Mouse (Mus musculus) MEL (cell line): ENCODE measurements around the gene Cirbp.

ENCODE experiments used
- CHD1 ChIP-seq: IDR thresholded peaks from 2 replicates; pipeline ENCODE4 v1.6.1; 2012; ENCODE audit warnings: low read depth, mild to moderate bottlenecking, inconsistent platforms, low read length, improper control_type of control experiment
- CHD2 ChIP-seq: IDR thresholded peaks from 2 replicates; pipeline ENCODE4 v1.6.1; 2011; ENCODE audit warnings: low read length, improper control_type of control experiment
- CTCF ChIP-seq, 3 experiments: IDR thresholded peaks in 2 of 3; conservative IDR thresholded peaks in 1 of 3; 2 replicates each; pipeline ENCODE4 v1.5.1; 2011 to 2012; ENCODE audit warnings: low read length in 3 of 3, low read depth in 2 of 3, mild to moderate bottlenecking in 2 of 3, improper control_type of control experiment in 1 of 3, inconsistent platforms in 1 of 3, mixed read lengths in 1 of 3, moderate library complexity in 1 of 3; ENCODE audit not compliant: control insufficient read depth in 1 of 3, insufficient read depth in 1 of 3, poor library complexity in 1 of 3, severe bottlenecking in 1 of 3
- EP300 ChIP-seq, 2 experiments: IDR thresholded peaks; 2 replicates each; pipeline ENCODE4 v1.6.1; 2011; ENCODE audit warnings: improper control_type of control experiment in 2 of 2, low read length in 2 of 2, low read depth in 1 of 2, mild to moderate bottlenecking in 1 of 2
- GABPA ChIP-seq: IDR thresholded peaks from 2 replicates; pipeline ENCODE4 v1.6.1; 2012; ENCODE audit warnings: low read depth, mild to moderate bottlenecking, inconsistent platforms, low read length, improper control_type of control experiment, moderate library complexity
- MYB ChIP-seq: IDR thresholded peaks from 2 replicates; pipeline ENCODE4 v1.6.1; 2011; ENCODE audit warnings: mild to moderate bottlenecking, low read depth, low read length, improper control_type of control experiment
- NRF1 ChIP-seq: IDR thresholded peaks from 2 replicates; pipeline ENCODE4 v1.6.1; 2014; ENCODE audit warnings: low read depth, mild to moderate bottlenecking, inconsistent platforms, low read length, improper control_type of control experiment, moderate library complexity; ENCODE audit not compliant: poor library complexity, insufficient read depth, severe bottlenecking
- POLR2A ChIP-seq, 2 experiments: IDR thresholded peaks; 2 replicates each; pipeline ENCODE4 v1.6.1; 2011 to 2012; ENCODE audit warnings: low read length in 2 of 2, mild to moderate bottlenecking in 2 of 2, control low read depth in 1 of 2, improper control_type of control experiment in 1 of 2, low read depth in 1 of 2, moderate library complexity in 1 of 2; ENCODE audit not compliant: control insufficient read depth in 1 of 2, insufficient read depth in 1 of 2, poor library complexity in 1 of 2
- POLR2AphosphoS2 ChIP-seq: IDR thresholded peaks from 2 replicates; pipeline ENCODE4 v1.6.1; 2011; ENCODE audit warnings: low read length, improper control_type of control experiment
- TAL1 ChIP-seq: IDR thresholded peaks from 2 replicates; pipeline ENCODE4 v1.6.1; 2012; ENCODE audit warnings: mild to moderate bottlenecking, inconsistent platforms, low read length, moderate library complexity, mixed read lengths
- TCF12 ChIP-seq: IDR thresholded peaks from 2 replicates; pipeline ENCODE4 v1.6.1; 2014; ENCODE audit warnings: low read depth, mild to moderate bottlenecking, inconsistent platforms, low read length, improper control_type of control experiment, moderate library complexity
- USF2 ChIP-seq, 2 experiments: IDR thresholded peaks; 2 replicates each; pipeline ENCODE4 v1.6.1; 2011 to 2012; ENCODE audit warnings: improper control_type of control experiment in 2 of 2, low read length in 2 of 2, borderline replicate concordance in 1 of 2, inconsistent platforms in 1 of 2, low read depth in 1 of 2, mild to moderate bottlenecking in 1 of 2; ENCODE audit not compliant: insufficient read depth in 1 of 2
- ZNF384 ChIP-seq: IDR thresholded peaks from 2 replicates; pipeline ENCODE4 v1.6.1; 2012; ENCODE audit warnings: low read depth, mild to moderate bottlenecking, inconsistent platforms, low read length, improper control_type of control experiment

DNA sequence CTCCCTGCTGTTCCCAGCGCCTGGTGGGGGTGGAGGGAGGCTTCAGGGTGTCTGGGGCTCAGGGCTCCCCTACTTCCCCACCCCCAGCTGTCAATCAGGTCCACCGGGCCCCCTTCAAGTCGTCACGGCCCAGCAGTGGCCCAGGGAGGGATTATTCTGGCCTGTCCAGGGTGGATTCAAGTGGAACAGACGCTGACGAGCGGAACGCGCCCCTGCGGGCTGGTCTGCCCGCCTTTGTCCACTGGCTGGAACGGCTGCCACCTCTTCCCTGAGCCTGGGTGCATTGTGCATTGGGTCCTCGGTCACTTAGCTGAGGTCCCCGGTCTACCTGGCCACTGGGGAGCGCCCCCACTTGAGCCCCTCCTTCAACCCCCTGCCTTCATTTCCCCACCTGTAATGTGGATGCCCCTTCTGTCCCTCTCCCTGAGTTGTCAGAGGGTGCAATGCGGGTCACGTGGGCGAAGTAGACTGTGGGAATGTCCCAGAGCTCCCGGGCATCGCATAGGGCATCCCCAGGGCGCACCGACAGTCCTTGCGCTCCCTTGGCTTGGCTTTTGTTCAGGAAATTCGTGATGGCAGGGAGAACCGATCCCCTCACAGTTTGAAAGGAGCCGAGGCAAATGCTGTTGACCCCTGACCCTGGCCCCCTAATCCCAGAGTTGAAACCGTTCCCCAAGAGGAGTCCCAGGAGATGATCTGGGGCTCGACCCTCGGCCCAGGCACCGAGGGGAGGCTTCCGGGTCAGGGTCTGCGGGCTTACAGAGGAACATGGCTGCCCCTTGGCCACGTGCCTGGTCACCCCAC lies 31.2 kb downstream of the Cirbp start:
- TF ChIP-seq POLR2A (IDR thresholded peaks at IDR 0.05; ENCODE audit: control insufficient read depth in 1 of 2, insufficient read depth in 1 of 2, low read depth in 1 of 2, low read length in 2 of 2, poor library complexity in 1 of 2) (no peak), CHD1 (no peak), POLR2AphosphoS2 (no peak), CTCF (IDR thresholded peaks at IDR 0.05 in 2 of 3, conservative IDR thresholded peaks at IDR 0.05 in 1 of 3; ENCODE audit: control insufficient read depth in 1 of 3, insufficient read depth in 1 of 3, low read depth in 2 of 3, low read length in 3 of 3, poor library complexity in 1 of 3, severe bottlenecking in 1 of 3) (no peak), TAL1 (no peak), GABPA (no peak), ZNF384 (no peak), USF2 (IDR thresholded peaks at IDR 0.05; ENCODE audit: borderline replicate concordance in 1 of 2, insufficient read depth in 1 of 2, low read depth in 1 of 2, low read length in 2 of 2) (no peak), NRF1 (no peak), EP300 (IDR thresholded peaks at IDR 0.05; ENCODE audit: low read depth in 1 of 2, low read length in 2 of 2) (no peak), CHD2 (no peak), MYB (no peak), TCF12 (no peak)
